Mouse (Mus musculus) kidney, postnatal 14 days (tissue): ENCODE measurements around the gene Clcn6.
"Not testable (repeated sequence)": the region's sequence is repeated elsewhere in the genome, so short reads cannot be mapped to it uniquely, and the experiment has no call there.

Experiments
- DNase-seq: peaks from one replicate; pipeline ENCODE4 v3.0.0; 2022; ENCODE audit warnings: mixed read lengths

Gene Clcn6

DNA sequence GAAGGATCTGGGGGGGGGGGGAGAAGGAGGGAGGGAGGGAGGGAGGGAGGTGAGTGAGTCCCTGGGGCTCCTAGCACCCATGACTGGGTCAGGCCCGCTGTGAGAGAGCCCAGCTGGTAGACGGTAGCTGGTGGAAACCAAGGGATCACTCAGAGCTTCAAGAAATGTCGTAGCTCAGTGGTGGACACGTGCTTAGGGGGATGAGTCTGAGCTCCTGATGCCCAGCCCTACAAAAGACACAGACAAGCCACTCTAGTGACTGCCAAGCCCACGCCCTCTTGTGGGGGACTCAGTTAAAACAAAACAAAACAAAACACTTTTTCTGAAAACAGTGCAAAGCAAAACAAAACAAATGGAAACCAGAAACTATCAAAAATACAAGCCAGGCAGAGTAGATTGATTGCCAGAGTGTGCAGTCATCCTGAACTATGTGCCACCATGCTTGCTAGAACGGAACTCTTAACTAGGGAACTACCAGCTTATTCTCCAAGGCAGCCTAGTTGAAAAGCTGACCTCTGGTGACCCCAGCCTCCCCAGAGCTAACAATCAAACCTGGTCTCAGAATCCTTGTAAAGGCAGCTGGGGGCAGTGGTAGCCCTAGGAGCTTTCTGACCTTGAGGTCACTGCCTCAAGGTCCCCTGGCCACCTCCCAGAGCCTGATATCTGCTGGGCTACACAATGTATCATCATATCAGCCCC lies 27.2 kb upstream of the Clcn6 start:
- peak; percentile 36 for DNase-seq

GRCm38 (mm10) chr4:148061086-148061480 lies 22.5 kb upstream of the Clcn6 start:
- DNase-seq = no peak

GRCm38 (mm10) chr4:148060120-148061085 lies 21.8 kb upstream of the Clcn6 start:
- DNase-seq = peak; percentile 60

DNA sequence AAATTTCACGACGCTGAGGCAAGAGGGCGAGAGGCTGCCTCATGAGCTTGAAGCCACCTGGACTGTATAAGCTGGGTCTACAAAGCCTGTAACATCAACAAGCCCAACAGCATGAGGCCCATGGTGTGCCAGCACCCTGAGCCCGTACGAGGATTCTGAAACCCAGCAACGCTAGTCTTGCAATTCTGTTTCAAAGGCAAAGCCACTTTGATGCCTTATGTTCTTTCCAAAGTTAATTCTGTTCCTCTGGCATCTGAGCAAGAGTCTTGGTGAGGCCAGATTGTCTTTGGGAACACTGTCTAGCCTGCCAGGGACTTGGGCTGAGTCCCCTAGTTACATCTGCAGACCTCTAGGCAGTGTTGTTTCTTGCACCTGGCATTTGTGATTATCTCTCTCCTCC lies 20.4 kb upstream of the Clcn6 start:
- no peak for DNase-seq

- no peak for DNase-seq
These were observed 19.7 kb upstream of the Clcn6 start for GRCm38 (mm10) chr4:148058218-148058819.

DNA sequence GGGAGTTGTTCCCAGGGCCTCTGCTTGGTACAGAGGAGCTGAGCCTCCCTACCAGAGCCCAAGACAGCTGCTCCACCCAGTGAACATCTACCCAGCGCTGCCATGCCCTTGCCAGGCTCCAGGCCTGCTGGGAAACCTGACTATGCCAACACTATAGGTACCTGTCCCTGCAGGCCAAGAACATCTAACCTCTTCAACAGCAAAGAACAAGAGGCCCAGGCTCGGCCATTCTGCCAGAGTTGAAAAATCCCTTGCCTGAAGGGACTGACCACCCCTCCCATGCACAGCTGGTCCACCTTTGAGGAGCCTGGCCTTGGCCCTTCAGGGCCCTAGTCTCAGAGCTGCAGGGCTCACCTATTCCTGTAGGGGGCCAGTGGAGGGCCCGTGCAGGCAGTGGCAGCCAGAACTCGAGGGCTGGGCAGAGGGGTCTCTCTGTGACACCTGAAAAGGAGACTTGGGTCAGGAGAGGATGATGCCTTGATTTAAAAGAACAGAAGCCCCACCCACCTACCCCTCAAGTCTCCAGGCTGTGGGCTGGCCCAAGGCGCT lies 19.1 kb upstream of the Clcn6 start:
- no peak for DNase-seq

DNA sequence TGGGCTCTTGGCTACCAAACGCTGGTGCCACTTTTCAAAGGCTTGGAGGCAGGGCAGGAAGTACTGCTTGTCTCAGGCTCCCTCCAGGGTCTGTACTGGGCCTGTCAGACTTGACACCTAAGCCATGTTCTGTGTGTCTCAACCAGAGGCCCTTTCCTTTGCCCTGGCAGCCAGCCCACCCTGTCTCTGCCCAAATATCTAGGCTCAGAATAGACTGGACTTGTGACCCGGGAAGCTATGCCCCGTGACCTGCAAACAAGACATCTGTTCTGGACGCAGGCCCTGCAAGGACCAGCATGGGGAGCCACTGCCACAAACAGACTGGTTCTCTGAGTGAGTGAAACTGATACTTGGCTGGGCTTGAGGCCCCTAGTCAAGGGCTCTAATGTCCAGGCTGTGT lies 18.2 kb upstream of the Clcn6 start:
- DNase-seq = peak; percentile 78

DNA sequence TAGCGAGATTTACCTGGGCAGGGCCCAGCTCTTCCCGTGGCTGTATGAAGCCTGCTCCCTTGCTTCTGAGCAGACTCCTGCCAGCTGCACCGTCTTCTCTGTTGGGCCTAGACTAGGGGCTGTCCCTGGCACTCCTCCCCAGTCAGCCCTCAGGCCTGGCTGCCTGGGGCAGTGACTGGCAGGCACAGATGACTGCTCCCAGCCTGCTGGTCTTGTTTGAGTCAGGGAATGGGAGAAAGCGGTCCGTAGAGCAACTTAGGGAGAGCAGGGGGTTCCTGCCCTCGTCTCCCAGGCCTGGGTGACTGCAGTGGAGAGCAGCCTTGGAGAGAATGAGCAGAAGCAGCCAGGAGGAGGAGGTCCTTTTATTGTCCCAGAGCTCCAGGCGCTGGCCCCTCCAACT lies 17.6 kb upstream of the Clcn6 start:
- peak; percentile 24 for DNase-seq

- no peak for DNase-seq
These were observed 16.5 kb upstream of the Clcn6 start for GRCm38 (mm10) chr4:148054961-148055695.

DNA sequence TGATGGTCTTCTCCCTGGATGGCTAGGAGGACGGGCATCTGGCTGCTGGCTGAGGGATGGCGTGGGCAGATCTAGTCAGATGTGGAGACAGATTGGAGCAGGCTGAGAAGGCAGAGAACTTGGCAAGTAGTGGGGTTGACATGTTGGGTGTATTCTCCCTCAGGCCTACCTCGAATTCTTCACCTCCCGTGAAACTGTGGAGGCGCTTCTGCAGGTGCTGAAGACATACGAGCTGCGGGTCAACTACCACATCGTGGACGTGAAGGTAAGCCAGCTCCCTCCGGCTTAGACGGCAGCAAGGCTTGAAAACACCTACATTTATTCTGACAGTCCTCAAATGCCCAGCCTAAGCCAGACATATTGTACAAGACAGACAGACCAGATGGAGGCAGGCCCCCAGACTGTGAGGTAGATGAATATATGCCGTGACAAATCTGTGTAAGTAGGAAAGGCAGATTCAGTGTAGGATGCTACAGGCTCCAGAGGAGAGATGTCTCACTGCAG lies 14.8 kb upstream of the Clcn6 start:
- DNase-seq = no peak

DNA sequence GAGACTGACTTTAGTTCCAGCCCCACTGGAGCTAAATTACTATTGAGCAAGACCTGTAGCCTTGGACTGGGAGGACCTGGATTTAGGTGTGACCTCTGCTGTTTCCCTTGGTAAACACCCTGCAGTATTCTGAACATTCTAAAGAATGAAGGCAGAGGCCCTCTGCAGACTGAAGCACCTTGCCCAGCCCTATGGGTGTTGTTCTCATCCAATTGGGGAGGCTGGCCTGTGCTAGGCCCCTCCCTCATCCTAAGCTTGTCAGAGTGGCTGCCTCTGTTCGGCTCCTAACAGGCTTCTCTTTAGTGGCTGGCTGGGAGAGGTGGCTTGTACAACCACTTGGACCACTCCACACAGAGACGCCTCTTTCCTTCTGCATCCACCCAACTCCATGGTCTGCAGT lies 14.4 kb upstream of the Clcn6 start:
- DNase-seq = no peak

GRCm38 (mm10) chr4:148051886-148052285 lies 13.3 kb upstream of the Clcn6 start:
- no peak for DNase-seq

DNA sequence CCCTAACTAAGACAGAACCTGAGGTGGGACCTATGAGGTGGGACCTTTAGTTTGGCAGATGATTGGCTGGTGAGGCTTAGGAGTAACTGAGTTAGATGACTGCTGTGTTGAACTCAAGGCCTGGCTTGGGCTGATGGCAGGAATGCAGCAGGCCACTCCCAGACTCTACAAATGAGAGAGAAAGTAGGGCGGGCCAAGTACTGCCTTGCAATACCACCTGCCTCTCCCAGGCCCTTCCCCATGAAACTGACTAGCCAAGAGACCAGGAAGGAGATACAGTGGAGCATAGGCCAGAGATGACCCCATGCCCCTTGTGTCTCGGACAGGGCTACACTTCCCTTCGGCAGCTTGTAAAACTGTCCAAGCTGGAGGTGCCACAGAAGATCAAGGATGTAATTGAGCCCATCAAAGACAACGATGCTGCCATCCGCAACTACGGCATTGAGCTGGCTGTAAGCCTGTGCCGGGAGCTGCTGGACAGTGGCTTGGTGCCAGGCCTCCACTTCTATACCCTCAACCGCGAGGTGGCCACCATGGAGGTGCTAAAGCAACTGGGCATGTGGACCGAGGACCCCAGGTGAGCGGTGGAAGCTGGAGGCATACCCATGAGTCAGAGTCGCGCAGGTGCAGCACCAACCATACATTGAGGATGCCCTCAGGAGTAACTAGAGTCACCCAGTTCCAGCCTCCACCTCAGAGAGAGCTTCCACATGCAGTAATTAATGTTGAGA lies 12.6 kb upstream of the Clcn6 start:
- DNase-seq = no peak

DNA sequence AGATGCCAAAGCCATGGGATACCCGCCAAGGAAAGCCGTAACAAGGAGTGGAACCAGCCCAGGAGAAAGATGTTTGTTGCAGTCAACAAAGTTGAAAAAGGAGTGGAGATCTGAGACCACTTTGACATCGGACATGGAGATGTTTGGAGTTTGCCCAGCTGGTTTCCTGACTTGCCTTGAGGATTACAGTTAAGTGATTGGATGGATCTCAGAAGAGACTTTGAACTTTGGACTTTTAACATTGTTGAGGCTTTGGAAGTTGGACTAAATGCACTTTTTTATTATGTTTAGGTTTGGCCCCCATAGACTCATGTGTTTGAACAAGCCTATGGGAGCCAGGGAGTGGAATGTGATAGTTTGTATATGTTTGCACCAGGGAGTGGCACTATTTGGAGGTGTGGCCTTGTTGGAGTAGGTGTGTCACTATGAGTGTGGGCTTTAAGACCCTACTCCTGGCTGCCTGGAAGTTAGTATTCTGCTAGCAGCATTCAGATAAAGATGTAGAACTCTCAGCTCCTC lies 11.8 kb upstream of the Clcn6 start:
- DNase-seq = not testable (repeated sequence)

- no peak for DNase-seq
These were observed 7.9 kb upstream of the Clcn6 start for GRCm38 (mm10) chr4:148046450-148047031.

- no peak for DNase-seq
These were observed 5.5 kb upstream of the Clcn6 start for GRCm38 (mm10) chr4:148044113-148044512.

GRCm38 (mm10) chr4:148043327-148043726 lies 4.7 kb upstream of the Clcn6 start:
- not testable (repeated sequence) for DNase-seq

- DNase-seq = peak; percentile 67
These were observed 3.1 kb upstream of the Clcn6 start for GRCm38 (mm10) chr4:148041611-148042191.

DNA sequence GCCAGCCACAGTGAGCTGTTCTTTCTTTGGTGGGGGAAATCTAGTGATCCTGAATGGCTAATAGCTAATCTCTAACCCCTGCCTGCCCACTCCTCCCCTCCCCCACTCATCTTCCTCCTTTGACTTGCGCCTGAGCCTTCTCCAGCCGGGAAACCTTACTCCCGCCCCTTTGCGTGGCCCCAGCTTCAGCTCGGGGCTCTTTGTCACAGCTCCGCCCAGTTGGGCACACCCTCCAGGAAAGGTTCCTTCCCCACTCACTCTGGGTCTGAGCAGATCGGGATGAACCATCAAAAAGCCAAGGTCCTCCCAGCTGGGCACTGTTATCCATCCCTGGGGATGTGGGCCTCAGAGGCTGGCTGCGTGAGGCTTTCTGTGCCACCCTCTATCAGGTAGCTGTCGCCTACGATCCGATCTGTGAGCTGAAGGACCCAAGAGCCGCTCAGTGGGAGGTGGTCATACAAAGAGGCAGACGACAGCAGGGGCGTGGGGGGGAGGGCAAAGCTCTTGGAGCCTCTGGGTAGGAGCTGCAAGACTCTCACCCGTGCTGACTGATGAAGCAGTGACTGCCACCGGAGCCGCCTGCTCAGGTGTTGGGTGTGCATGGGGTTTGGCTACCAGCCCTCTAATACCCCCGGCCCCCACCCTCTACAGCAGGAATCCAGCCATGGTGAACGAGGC lies 2.5 kb upstream of the Clcn6 start:
- peak; percentile 88 for DNase-seq
